Mouse (Mus musculus) midbrain, embryonic 12.5 days (tissue): ENCODE data around the gene Sppl3. TPM values are rescaled to one million over a fixed set of nuclear protein-coding genes. Genes with fewer than 3 reads are reported as not detected.

Experiments used
- ATAC-seq: fragments of 200-750 bp; cut with Nextera tagmentation; 2 replicates; pipeline ENCODE4 v1.8.0; 2017; ENCODE audit warnings: low read depth, moderate TSS enrichment, moderate library complexity; ENCODE audit not compliant: low FRiP score
- H3K27ac ChIP-seq: fragments of 300-500 bp; sonication (generic); replicated peaks from 2 replicates; pipeline ENCODE4 v1.5.1; 2016; ENCODE audit warnings: mild to moderate bottlenecking
- H3K27me3 ChIP-seq: fragments of 300-500 bp; sonication (generic); 2 replicates; pipeline ENCODE4 v1.6.1; 2016; ENCODE audit warnings: mild to moderate bottlenecking
- H3K36me3 ChIP-seq: fragments of 300-500 bp; sonication (generic); 2 replicates; pipeline ENCODE4 v1.6.1; 2016
- H3K4me1 ChIP-seq: fragments of 300-500 bp; sonication (generic); 2 replicates; pipeline ENCODE4 v1.6.1; 2016
- H3K4me2 ChIP-seq: fragments of 300-500 bp; sonication (generic); replicated peaks from 2 replicates; pipeline ENCODE4 v1.6.1; 2016; ENCODE audit warnings: mild to moderate bottlenecking, moderate library complexity
- H3K4me3 ChIP-seq: fragments of 300-500 bp; sonication (generic); 2 replicates; pipeline ENCODE4 v1.5.1; 2016; ENCODE audit warnings: mild to moderate bottlenecking
- H3K9ac ChIP-seq: fragments of 300-500 bp; sonication (generic); replicated peaks from 2 replicates; pipeline ENCODE4 v1.6.1; 2016; ENCODE audit warnings: mild to moderate bottlenecking, moderate library complexity
- H3K9me3 ChIP-seq: fragments of 300-500 bp; sonication (generic); 2 replicates; pipeline ENCODE4 v1.6.1; 2016; ENCODE audit warnings: mild to moderate bottlenecking
- WGBS: fragments of 180-500 bp; shearing (Covaris S2); methylation state at CpG from one replicate; pipeline ENCODE4 v1.1.7; 2016; 5-methylcytosine and 5-hydroxymethylcytosine counted together
- polyA plus RNA-seq: library from polyadenylated mRNA; unstranded; fragments of >200 nt; fragmentation: Nextera tagmentation; extraction: Ambion mirVana; gene quantifications from 2 replicates; pipeline ENCODE4 v1.2.1, GENCODE M21; 2016

Gene Sppl3
- polyA plus RNA-seq, 1 experiment from 2014 or later: 16.6 TPM

DNA sequence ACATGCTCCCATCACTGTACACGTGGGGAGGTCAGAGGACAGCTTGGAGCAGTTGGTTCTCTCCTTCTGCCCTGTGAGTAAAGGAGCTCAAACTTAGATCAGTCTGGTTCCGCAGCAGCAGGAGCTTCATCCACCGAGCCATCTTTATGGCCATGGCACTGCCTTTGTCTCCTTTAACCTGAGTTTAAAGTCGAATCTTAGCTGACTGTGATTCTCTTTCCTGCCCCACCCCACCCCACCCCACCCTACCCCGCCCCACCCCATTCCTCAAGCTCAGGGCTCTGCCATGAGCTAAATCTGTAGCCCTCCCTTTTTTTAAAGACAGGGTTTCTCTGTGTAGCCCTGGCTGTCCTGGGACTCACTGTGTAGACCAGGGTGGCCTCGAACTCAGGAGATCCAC, 38.8 kb downstream of the Sppl3 start:
- Histone ChIP-seq H3K9me3 (no peaks in the 10 kb centered on the region), H3K4me2 (no peak overlapping the region), H3K9ac (no peak overlapping the region), H3K27ac (no peak overlapping the region), H3K4me3 (no peak overlapping the region), H3K27me3 (no peaks in the 10 kb centered on the region), H3K4me1 (peaks cover 13% of the 10 kb centered on the region; the same call in 1 of the 2 replicates), H3K36me3 (peaks cover 4% of the 10 kb centered on the region; the same call in 1 of the 2 replicates)
- no peak for ATAC-seq
- WGBS: 95% methylated on average over 6 of the region's 6 CpGs

DNA sequence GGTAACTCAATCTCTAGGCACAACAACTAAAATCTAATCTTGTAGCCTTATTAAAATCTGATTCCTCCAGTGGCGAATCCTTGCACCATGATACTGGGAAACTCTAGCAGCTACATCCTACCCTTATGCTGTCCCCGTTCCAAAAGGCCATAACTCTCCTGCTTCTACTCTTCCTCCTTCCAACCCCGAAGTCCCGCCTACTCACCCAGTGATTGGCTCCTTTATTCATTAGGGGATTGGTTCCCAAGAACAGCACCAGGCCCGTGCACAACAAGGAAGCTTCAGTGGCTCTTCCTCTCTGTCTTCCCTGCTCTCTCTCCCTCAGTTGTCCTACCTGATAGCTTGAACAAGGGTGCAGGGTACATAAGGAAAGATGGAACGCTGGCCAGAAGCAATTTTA, 39.8 kb downstream of the Sppl3 start:
- WGBS: 88% methylated on average over 6 of the region's 6 CpGs

GRCm38 (mm10) chr5:115052546-115052945, 41.6 kb downstream of the Sppl3 start:
- no peak overlapping the region for H3K9ac ChIP-seq
- WGBS: 93% methylated on average over 8 of the region's 8 CpGs
- H3K4me1 ChIP-seq: peaks cover 10% of the 10 kb centered on the region; the same call in 1 of the 2 replicates
- no peak overlapping the region for H3K4me2 ChIP-seq
- no peaks in the 10 kb centered on the region for H3K36me3 ChIP-seq
- no peaks in the 10 kb centered on the region for H3K27me3 ChIP-seq
- H3K9me3 ChIP-seq: no peaks in the 10 kb centered on the region
- H3K4me3 ChIP-seq: no peak overlapping the region
- no peak overlapping the region for H3K27ac ChIP-seq
- no peak for ATAC-seq

More for the DNA sequence above, 39.8 kb downstream of the Sppl3 start:
- no peak overlapping the region for H3K4me3 ChIP-seq
- H3K9me3 ChIP-seq: no peaks in the 10 kb centered on the region
- no peak overlapping the region for H3K27ac ChIP-seq
- no peak overlapping the region for H3K4me2 ChIP-seq
- H3K9ac ChIP-seq: no peak overlapping the region
- no peaks in the 10 kb centered on the region for H3K27me3 ChIP-seq
- H3K36me3 ChIP-seq: no peaks in the 10 kb centered on the region
- no peak for ATAC-seq
- peaks cover 10% of the 10 kb centered on the region; the same call in 1 of the 2 replicates for H3K4me1 ChIP-seq

- no peaks in the 10 kb centered on the region for H3K9me3 ChIP-seq
- H3K4me3 ChIP-seq: no peak overlapping the region
- H3K4me2 ChIP-seq: no peak overlapping the region
- no peak overlapping the region for H3K9ac ChIP-seq
- H3K4me1 ChIP-seq: peaks cover 10% of the 10 kb centered on the region; the same call in 1 of the 2 replicates
- no peaks in the 10 kb centered on the region for H3K36me3 ChIP-seq
- 94% methylated on average over 22 of the region's 22 CpGs for WGBS
- H3K27ac ChIP-seq: no peak overlapping the region; the same call in 1 of the 2 replicates
- ATAC-seq: no peak
- no peaks in the 10 kb centered on the region for H3K27me3 ChIP-seq
These were observed 43.0 kb downstream of the Sppl3 start for GRCm38 (mm10) chr5:115053791-115054396.

GRCm38 (mm10) chr5:115055418-115055817, 44.5 kb downstream of the Sppl3 start:
- no peaks in the 10 kb centered on the region for H3K36me3 ChIP-seq
- H3K9ac ChIP-seq: no peak overlapping the region
- WGBS: 89% methylated on average over 6 of the region's 6 CpGs
- H3K4me2 ChIP-seq: no peak overlapping the region
- H3K4me1 ChIP-seq: peaks cover 10% of the 10 kb centered on the region; the same call in 1 of the 2 replicates
- H3K27ac ChIP-seq: no peak overlapping the region
- H3K4me3 ChIP-seq: no peak overlapping the region
- no peak for ATAC-seq
- no peaks in the 10 kb centered on the region for H3K9me3 ChIP-seq
- H3K27me3 ChIP-seq: no peaks in the 10 kb centered on the region

- ATAC-seq: no peak
These were observed 46.2 kb downstream of the Sppl3 start for GRCm38 (mm10) chr5:115057153-115057552.

DNA sequence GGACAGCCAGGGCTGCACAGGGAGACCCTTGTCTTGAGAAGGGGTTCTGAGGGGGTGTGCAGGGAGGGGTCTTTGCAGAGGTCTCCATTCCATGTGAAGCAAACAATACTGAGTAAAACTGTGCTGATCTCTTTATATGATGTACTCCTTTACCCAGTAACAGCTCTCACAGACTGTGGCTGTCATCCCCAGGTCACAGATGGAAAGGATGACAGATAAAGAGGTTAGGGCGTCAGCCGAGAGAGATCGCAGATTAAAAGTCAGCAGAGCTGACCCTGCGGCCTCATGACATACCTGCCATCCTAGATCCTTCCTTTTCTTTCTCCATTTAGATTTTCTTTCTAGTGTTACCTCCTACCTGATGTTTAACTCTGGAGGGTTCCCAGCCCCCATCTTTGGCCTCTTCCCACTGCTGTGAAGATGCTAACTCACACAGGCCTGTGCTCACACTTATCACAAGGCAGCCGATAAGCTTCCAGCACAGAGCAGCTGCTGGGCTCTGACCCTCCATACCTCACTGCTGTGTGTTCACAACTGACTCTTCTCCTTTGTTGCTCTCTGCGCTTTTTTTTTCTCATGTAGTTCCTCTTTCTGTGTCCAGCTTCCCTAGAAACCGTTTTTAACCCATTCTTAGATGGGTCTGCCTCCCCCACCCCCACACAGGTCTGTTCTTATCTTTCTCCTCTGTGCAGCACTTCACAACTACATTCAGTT, 47.8 kb downstream of the Sppl3 start:
- 0 out of 2 replicates have a peak, but pooled peaks cover 10% of the 10 kb centered on the region for H3K36me3 ChIP-seq
- 90% methylated on average over 7 of the region's 7 CpGs for WGBS
- H3K9me3 ChIP-seq: no peaks in the 10 kb centered on the region
- H3K27ac ChIP-seq: no peak overlapping the region
- peaks cover 3% of the 10 kb centered on the region; the same call in 1 of the 2 replicates for H3K4me1 ChIP-seq
- no peak overlapping the region for H3K9ac ChIP-seq
- H3K4me3 ChIP-seq: no peak overlapping the region
- no peak for ATAC-seq
- no peak overlapping the region for H3K4me2 ChIP-seq
- H3K27me3 ChIP-seq: no peaks in the 10 kb centered on the region

More at GRCm38 (mm10) chr5:115057153-115057552, 46.2 kb downstream of the Sppl3 start:
- no peak overlapping the region for H3K4me3 ChIP-seq
- no peak overlapping the region for H3K9ac ChIP-seq
- H3K27ac ChIP-seq: no peak overlapping the region
- no peaks in the 10 kb centered on the region for H3K9me3 ChIP-seq
- H3K4me2 ChIP-seq: no peak overlapping the region
- 0 out of 2 replicates have a peak, but pooled peaks cover 6% of the 10 kb centered on the region for H3K36me3 ChIP-seq
- no peaks in the 10 kb centered on the region for H3K27me3 ChIP-seq
- peaks cover 5% of the 10 kb centered on the region; the same call in 1 of the 2 replicates for H3K4me1 ChIP-seq
- 98% methylated on average over 4 of the region's 4 CpGs for WGBS

- no peaks in the 10 kb centered on the region for H3K9me3 ChIP-seq
- ATAC-seq: no peak
These were observed 49.2 kb downstream of the Sppl3 start for GRCm38 (mm10) chr5:115060067-115060695.

DNA sequence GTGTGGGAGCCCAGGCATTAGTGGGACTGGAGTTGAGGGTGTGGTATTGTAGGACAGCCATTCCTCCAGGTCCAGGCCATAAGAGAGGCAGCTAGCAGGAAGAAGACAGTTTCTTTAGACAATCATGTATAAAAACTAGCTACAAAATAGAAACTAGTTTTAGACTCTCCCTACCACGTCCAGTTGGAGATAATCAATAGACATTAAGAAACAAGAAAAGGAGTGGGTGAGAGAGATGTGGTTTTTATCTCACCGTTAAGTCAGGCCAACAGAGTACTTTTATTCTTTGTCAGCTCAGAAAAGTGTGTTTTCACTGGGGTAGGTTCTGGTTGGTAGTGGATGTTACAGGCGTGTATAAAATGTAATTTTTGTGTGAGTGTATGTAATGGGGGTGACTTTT, 50.0 kb downstream of the Sppl3 start:
- ATAC-seq: no peak
- H3K9ac ChIP-seq: no peak overlapping the region
- no peaks in the 10 kb centered on the region for H3K4me1 ChIP-seq
- 0 out of 2 replicates have a peak, but pooled peaks cover 19% of the 10 kb centered on the region for H3K36me3 ChIP-seq
- H3K27ac ChIP-seq: no peak overlapping the region
- H3K27me3 ChIP-seq: no peaks in the 10 kb centered on the region
- H3K9me3 ChIP-seq: no peaks in the 10 kb centered on the region
- no peak overlapping the region for H3K4me2 ChIP-seq
- no peak overlapping the region for H3K4me3 ChIP-seq
- 91% methylated on average over 3 of the region's 3 CpGs for WGBS

More at GRCm38 (mm10) chr5:115060067-115060695, 49.2 kb downstream of the Sppl3 start:
- 0 out of 2 replicates have a peak, but pooled peaks cover 14% of the 10 kb centered on the region for H3K36me3 ChIP-seq
- WGBS: 89% methylated on average over 8 of the region's 8 CpGs
- no peak overlapping the region for H3K4me2 ChIP-seq
- H3K9ac ChIP-seq: no peak overlapping the region
- H3K27me3 ChIP-seq: no peaks in the 10 kb centered on the region
- no peak overlapping the region for H3K27ac ChIP-seq
- H3K4me3 ChIP-seq: no peak overlapping the region
- H3K4me1 ChIP-seq: no peaks in the 10 kb centered on the region

DNA sequence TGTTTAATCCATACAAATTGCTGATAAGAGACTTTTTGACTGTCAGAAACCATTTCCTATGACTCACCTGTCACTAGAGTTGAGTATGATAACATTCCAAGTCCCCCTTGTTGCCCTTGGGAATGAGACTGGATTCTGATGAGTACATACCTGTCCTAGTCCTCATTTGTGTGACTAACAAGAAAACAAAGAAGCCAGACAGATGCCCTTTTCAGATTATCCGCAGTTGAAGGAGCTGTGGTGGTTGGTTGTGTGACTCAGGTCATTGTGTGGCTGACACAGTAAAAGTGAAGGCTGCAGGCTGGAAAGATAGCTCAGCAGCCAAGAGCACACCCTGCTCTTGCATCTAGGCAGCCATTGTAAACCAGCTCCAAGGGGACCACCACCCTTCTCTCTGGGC, 51.6 kb downstream of the Sppl3 start:
- no peak for ATAC-seq

GRCm38 (mm10) chr5:115063391-115063790, 52.5 kb downstream of the Sppl3 start:
- H3K9me3 ChIP-seq: no peaks in the 10 kb centered on the region
- H3K4me3 ChIP-seq: no peak overlapping the region
- no peaks in the 10 kb centered on the region for H3K27me3 ChIP-seq
- no peak for ATAC-seq
- H3K27ac ChIP-seq: no peak overlapping the region
- WGBS: 93% methylated on average over 7 of the region's 7 CpGs
- no peak overlapping the region for H3K9ac ChIP-seq
- 0 out of 2 replicates have a peak, but pooled peaks cover 19% of the 10 kb centered on the region for H3K36me3 ChIP-seq
- no peaks in the 10 kb centered on the region for H3K4me1 ChIP-seq
- no peak overlapping the region for H3K4me2 ChIP-seq

More for the DNA sequence above, 51.6 kb downstream of the Sppl3 start:
- no peak overlapping the region for H3K4me3 ChIP-seq
- no peaks in the 10 kb centered on the region for H3K27me3 ChIP-seq
- no peaks in the 10 kb centered on the region for H3K4me1 ChIP-seq
- H3K27ac ChIP-seq: no peak overlapping the region
- no peaks in the 10 kb centered on the region for H3K9me3 ChIP-seq
- H3K4me2 ChIP-seq: no peak overlapping the region
- H3K36me3 ChIP-seq: 0 out of 2 replicates have a peak, but pooled peaks cover 19% of the 10 kb centered on the region
- no peak overlapping the region for H3K9ac ChIP-seq
- WGBS: 73% methylated on average over 1 of the region's 1 CpGs

DNA sequence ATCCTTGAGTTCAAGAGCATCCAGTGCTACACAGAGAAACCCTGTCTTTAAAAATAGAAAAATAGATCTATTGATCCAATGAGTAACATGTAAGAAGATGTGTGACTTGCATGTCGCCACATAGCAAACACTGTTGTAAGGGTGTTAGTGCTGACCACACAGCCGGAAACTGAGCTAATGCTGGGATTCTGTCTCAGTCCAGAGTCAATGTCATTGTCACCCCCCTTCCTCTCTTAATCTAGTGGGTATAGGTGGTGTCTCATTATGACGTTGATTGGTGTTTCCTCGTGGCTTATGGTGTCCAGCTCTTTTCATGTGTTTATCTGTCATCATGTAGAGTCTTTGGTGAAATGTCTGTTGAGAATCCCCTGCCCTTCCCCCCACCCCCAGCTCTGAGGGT, 55.3 kb downstream of the Sppl3 start:
- Histone ChIP-seq H3K36me3 (0 out of 2 replicates have a peak, but pooled peaks cover 19% of the 10 kb centered on the region), H3K4me1 (no peaks in the 10 kb centered on the region), H3K4me3 (no peak overlapping the region), H3K9ac (no peak overlapping the region), H3K9me3 (no peaks in the 10 kb centered on the region), H3K27ac (no peak overlapping the region), H3K4me2 (no peak overlapping the region), H3K27me3 (no peaks in the 10 kb centered on the region)
- no peak for ATAC-seq
- 84% methylated on average over 4 of the region's 4 CpGs for WGBS
